ENCODE assay signal across 12 mouse cellular contexts in genomic region chr7:98085314-98085713, GRCm38 (mm10). TPM values are rescaled to one million over a fixed set of nuclear protein-coding genes. Genes with fewer than 3 reads are reported as not detected.
DNase-seq lines count a peak whose midpoint lies in the region; ATAC-seq and TF ChIP-seq lines count a peak whose summit lies in the region.
"Had no signal": no experiment of that assay in that cellular context is flagged by ENCODE, and none has a peak within 500 bp of the region (broad histone marks: within the 10 kb centered on the region; RNA-seq: fewer than 3 reads in every experiment).

No protein-coding gene starts in this region.

- H3K4me1 ChIP-seq in forebrain, embryonic 10.5 days, result peaks cover 36% of the 10 kb centered on the region
- H3K4me1 ChIP-seq in forebrain, embryonic 11.5 days (replicated peaks; ENCODE audit: control insufficient read depth, insufficient read depth, low read length), result no peaks in the 10 kb centered on the region; the same call in 1 of the 2 replicates
- H3K4me1 ChIP-seq in liver, postnatal 0 days (ENCODE audit: insufficient read depth), result peaks cover 5% of the 10 kb centered on the region

- no peak for DNase-seq in forebrain, embryonic 10.5 days (ENCODE audit: extremely low spot score, low spot score)
- DNase-seq in forebrain, embryonic 11.5 days (ENCODE audit: low spot score), result no peak
- peak; percentile 17 to 27 for DNase-seq in spleen, postnatal 36 days (ENCODE audit: low spot score in 2 of 2)
- DNase-seq in spleen, postnatal 14 days (ENCODE audit: low spot score in 2 of 2), result no peak
- peak; percentile 40 for DNase-seq in liver, postnatal 0 days
- DNase-seq in c-Kit-positive CD71-positive TER-119-positive erythroid progenitor cells, embryonic 14.5 days (ENCODE audit: low spot score), result no peak
- DNase-seq in ovary, postnatal 10 days (ENCODE audit: low spot score), result no peak

- no peak overlapping the region for H3K9ac ChIP-seq in forebrain, embryonic 11.5 days (ENCODE audit: low read length)
- H3K9ac ChIP-seq in liver, postnatal 0 days (replicated peaks), result peak overlapping the region; percentile 53
- H3K9ac ChIP-seq: intestine, embryonic 15.5 days; limb, embryonic 12.5 days; neural tube, embryonic 12.5 days had no signal

- WGBS in forebrain, embryonic 10.5 days, result 73% methylated on average over 7 of the region's 7 CpGs
- 78% methylated on average over 7 of the region's 7 CpGs for WGBS in forebrain, embryonic 11.5 days
- WGBS in liver, postnatal 0 days (ENCODE audit: insufficient replicate concordance), result 29% methylated on average over 7 of the region's 7 CpGs

- no peak for TF ChIP-seq EP300 in liver, postnatal 0 days (IDR thresholded peaks at IDR 0.05; ENCODE audit: low read depth)

- H3K4me2 ChIP-seq in forebrain, embryonic 11.5 days (ENCODE audit: low read depth, low read length, severe bottlenecking), result no peak overlapping the region
- peak overlapping the region; percentile 67 for H3K4me2 ChIP-seq in liver, postnatal 0 days (ENCODE audit: low read depth, low read length)
- H3K4me2 ChIP-seq: intestine, embryonic 15.5 days; limb, embryonic 12.5 days; neural tube, embryonic 12.5 days had no signal

- H3K4me3 ChIP-seq in forebrain, embryonic 10.5 days, result no peak overlapping the region
- no peak overlapping the region for H3K4me3 ChIP-seq in forebrain, embryonic 11.5 days (ENCODE audit: low read depth, low read length)
- H3K4me3 ChIP-seq in liver, postnatal 0 days (ENCODE audit: low read depth, low read length), result peak overlapping the region; percentile 43
- H3K4me3 ChIP-seq: intestine, embryonic 15.5 days; limb, embryonic 12.5 days; neural tube, embryonic 12.5 days had no signal

- no peak for ATAC-seq in forebrain, embryonic 11.5 days (replicated peaks; ENCODE audit: low FRiP score)
- ATAC-seq in liver, postnatal 0 days, result peak; percentile 42
- peak; percentile 28; the same call in 1 of the 2 replicates for ATAC-seq in neutrophil, adult 5-6 weeks (ENCODE audit: extremely low read depth, insufficient number of reproducible peaks, low FRiP score, poor library complexity, severe bottlenecking)
- ATAC-seq: intestine, embryonic 15.5 days; Patski had no signal

- 0 out of 2 replicates have a peak overlapping the region, but pooled peaks have one; percentile 30 for H3K27ac ChIP-seq in forebrain, embryonic 10.5 days
- no peak overlapping the region for H3K27ac ChIP-seq in forebrain, embryonic 11.5 days (ENCODE audit: low read depth, low read length)
- H3K27ac ChIP-seq in liver, postnatal 0 days (ENCODE audit: low read depth), result peak overlapping the region; percentile 58
- H3K27ac ChIP-seq: neural tube, embryonic 12.5 days had no signal

- no peaks in the 10 kb centered on the region for H3K27me3 ChIP-seq in forebrain, embryonic 10.5 days (ENCODE audit: poor library complexity, severe bottlenecking)
- no peaks in the 10 kb centered on the region for H3K27me3 ChIP-seq in forebrain, embryonic 11.5 days (ENCODE audit: control insufficient read depth, insufficient read depth, low read length)
- no peaks in the 10 kb centered on the region for H3K27me3 ChIP-seq in liver, postnatal 0 days (ENCODE audit: insufficient read depth, low read length)
- H3K27me3 ChIP-seq: intestine, embryonic 15.5 days; limb, embryonic 12.5 days; neural tube, embryonic 12.5 days; Patski had no signal

- no peak for TF ChIP-seq CTCF in liver, postnatal 0 days (IDR thresholded peaks at IDR 0.05; ENCODE audit: low read depth)

- peaks cover 9% of the 10 kb centered on the region for H3K36me3 ChIP-seq in forebrain, embryonic 10.5 days (replicated peaks)
- H3K36me3 ChIP-seq in forebrain, embryonic 11.5 days (ENCODE audit: control insufficient read depth, insufficient read depth, low read length), result no peaks in the 10 kb centered on the region
- peaks cover 7% of the 10 kb centered on the region; the same call in 1 of the 2 replicates for H3K36me3 ChIP-seq in liver, postnatal 0 days (replicated peaks; ENCODE audit: insufficient read depth, low read length)
- H3K36me3 ChIP-seq: intestine, embryonic 15.5 days; limb, embryonic 12.5 days; neural tube, embryonic 12.5 days had no signal

- no peaks in the 10 kb centered on the region for H3K9me3 ChIP-seq in forebrain, embryonic 10.5 days
- no peaks in the 10 kb centered on the region for H3K9me3 ChIP-seq in forebrain, embryonic 11.5 days (ENCODE audit: control insufficient read depth, low read length)
- H3K9me3 ChIP-seq in liver, postnatal 0 days (ENCODE audit: low read length), result no peaks in the 10 kb centered on the region
- H3K9me3 ChIP-seq: intestine, embryonic 15.5 days; limb, embryonic 12.5 days; neural tube, embryonic 12.5 days had no signal

RNA-seq across cellular contexts. Expression of gene Myo7a, which starts 34.0 kb away (rescaled TPM):
- polyA plus RNA-seq in forebrain, embryonic 10.5 days (2016; fragmentation: Nextera tagmentation; extraction: Ambion mirVana), result 20.1 and 20.8 TPM in 2 replicates
- polyA plus RNA-seq in forebrain, embryonic 11.5 days (2014; fragmentation: Nextera tagmentation; extraction: Ambion mirVana), result 18.1 and 19.1 TPM in 2 replicates
- polyA plus RNA-seq in liver, postnatal 0 days (2015; fragmentation: Nextera tagmentation; extraction: Ambion mirVana), result 6.5 and 7.6 TPM in 2 replicates
- 11.0 and 12.6 TPM in 2 replicates for total RNA-seq in neutrophil, adult 5-6 weeks (2017)

RNA-seq across cellular contexts. Expression of gene Omp, which starts 60.0 kb away (rescaled TPM):
- 0.11 and 0.19 TPM in 2 replicates for polyA plus RNA-seq in forebrain, embryonic 10.5 days (2016; fragmentation: Nextera tagmentation; extraction: Ambion mirVana)
- 0.32 TPM in 1 of 2 replicates, not detected in the other for polyA plus RNA-seq in forebrain, embryonic 11.5 days (2014; fragmentation: Nextera tagmentation; extraction: Ambion mirVana)
- polyA plus RNA-seq in liver, postnatal 0 days (2015; fragmentation: Nextera tagmentation; extraction: Ambion mirVana), result 0.23 and 0.27 TPM in 2 replicates
- 0.61 and 1.4 TPM in 2 replicates for total RNA-seq in neutrophil, adult 5-6 weeks (2017)

Comparison
In these comparisons a context has a peak if more than half of its experiments do, and no peak if none do; other contexts are left out.
1. DNase-seq: peak in spleen, postnatal 36 days (2 of 2) and liver, postnatal 0 days (single experiment); none in forebrain, embryonic 10.5 days (single experiment), forebrain, embryonic 11.5 days (single experiment), spleen, postnatal 14 days (0 of 2), c-Kit-positive CD71-positive TER-119-positive erythroid progenitor cells, embryonic 14.5 days (single experiment) and ovary, postnatal 10 days (single experiment).